Mouse (Mus musculus): ENCODE results near the gene Cc2d1b. TPM values are rescaled to one million over a fixed set of nuclear protein-coding genes. Genes with fewer than 3 reads are reported as not detected.

Gene Cc2d1b
- polyA plus RNA-seq, 2 experiments = 7.2 to 10.1 TPM

DNA sequence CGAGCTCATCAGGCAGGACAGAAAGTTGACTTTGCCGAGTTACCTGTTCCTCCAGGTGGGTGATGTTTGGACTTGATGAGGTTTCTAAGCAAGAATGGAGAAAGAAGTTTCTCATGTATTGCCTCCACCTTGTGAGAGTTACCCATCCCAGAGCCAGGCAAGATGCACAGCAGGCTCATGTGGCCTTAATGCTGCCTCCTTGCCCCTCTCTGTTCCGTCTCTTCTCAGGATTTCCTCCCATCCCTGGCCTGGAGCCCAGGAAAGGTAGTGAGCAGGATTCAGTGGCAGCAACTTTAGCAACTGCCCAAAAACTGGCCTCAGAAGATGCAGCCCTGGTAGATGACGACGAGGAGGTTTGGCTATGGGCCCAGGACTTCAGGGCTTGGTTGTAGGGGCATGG is 7.3 kb downstream of the Cc2d1b start:
- no peak for TF ChIP-seq EP300 (IDR thresholded peaks at IDR 0.05; ENCODE audit: low read depth)
- TF ChIP-seq CTCF (IDR thresholded peaks at IDR 0.05; ENCODE audit: low read depth) = no peak
- Histone ChIP-seq H3K36me3 (replicated peaks; ENCODE audit: control insufficient read depth, insufficient read depth, low read depth) (peaks cover 18% of the 10 kb centered on the region), H3K9me3 (ENCODE audit: control insufficient read depth, low read length) (no peaks in the 10 kb centered on the region), H3K27ac (no peak overlapping the region), H3K4me3 (ENCODE audit: insufficient read depth in 1 of 2, low read depth in 2 of 2, low read length in 2 of 2) (no peak overlapping the region), H3K27me3 (ENCODE audit: control insufficient read depth, insufficient read depth, low read length) (no peaks in the 10 kb centered on the region), H3K9ac (replicated peaks) (no peak overlapping the region), H3K4me2 (ENCODE audit: low read depth) (no peak overlapping the region), H3K4me1 (replicated peaks; ENCODE audit: control insufficient read depth in 2 of 2, insufficient read depth in 2 of 2, low read length in 1 of 2) (no peaks in the 10 kb centered on the region)
- 74% methylated on average over 5 of the region's 5 CpGs for WGBS (ENCODE audit: insufficient replicate concordance)
- no peak for ATAC-seq (ENCODE audit: insufficient read depth)
- DNase-seq (ENCODE audit: low read depth in 3 of 3, low spot score in 3 of 3) = no peak

- Histone ChIP-seq H3K27me3 (ENCODE audit: control insufficient read depth, insufficient read depth, low read length) (no peaks in the 10 kb centered on the region), H3K9me3 (ENCODE audit: control insufficient read depth, low read length) (no peaks in the 10 kb centered on the region), H3K4me1 (replicated peaks; ENCODE audit: control insufficient read depth in 2 of 2, insufficient read depth in 2 of 2, low read length in 1 of 2) (no peaks in the 10 kb centered on the region), H3K4me2 (ENCODE audit: low read depth) (no peak overlapping the region), H3K9ac (replicated peaks) (no peak overlapping the region), H3K27ac (no peak overlapping the region), H3K36me3 (replicated peaks; ENCODE audit: control insufficient read depth, insufficient read depth, low read depth) (peaks cover 18% of the 10 kb centered on the region), H3K4me3 (ENCODE audit: insufficient read depth in 1 of 2, low read depth in 2 of 2, low read length in 2 of 2) (no peak overlapping the region)
- 88% methylated on average over 7 of the region's 7 CpGs for WGBS (ENCODE audit: insufficient replicate concordance)
- no peak for ATAC-seq (ENCODE audit: insufficient read depth)
- TF ChIP-seq EP300 (IDR thresholded peaks at IDR 0.05; ENCODE audit: low read depth) (no peak), CTCF (IDR thresholded peaks at IDR 0.05; ENCODE audit: low read depth) (no peak)
- no peak for DNase-seq (ENCODE audit: low read depth in 3 of 3, low spot score in 3 of 3)
These were observed 9.7 kb downstream of the Cc2d1b start for GRCm38 (mm10) chr4:108629363-108629880.

GRCm38 (mm10) chr4:108630096-108630495 is 10.4 kb downstream of the Cc2d1b start:
- WGBS (ENCODE audit: insufficient replicate concordance) = 80% methylated on average over 9 of the region's 9 CpGs
- no peak for DNase-seq (ENCODE audit: low read depth in 3 of 3, low spot score in 3 of 3)
- peaks cover 18% of the 10 kb centered on the region for H3K36me3 ChIP-seq (replicated peaks; ENCODE audit: control insufficient read depth, insufficient read depth, low read depth)
- TF ChIP-seq CTCF (IDR thresholded peaks at IDR 0.05; ENCODE audit: low read depth) = no peak
- no peak for TF ChIP-seq EP300 (IDR thresholded peaks at IDR 0.05; ENCODE audit: low read depth)
- no peak overlapping the region for H3K27ac ChIP-seq
- H3K27me3 ChIP-seq (ENCODE audit: control insufficient read depth, insufficient read depth, low read length) = no peaks in the 10 kb centered on the region
- H3K9me3 ChIP-seq (ENCODE audit: control insufficient read depth, low read length) = no peaks in the 10 kb centered on the region
- H3K4me2 ChIP-seq (ENCODE audit: low read depth) = no peak overlapping the region
- H3K4me3 ChIP-seq (ENCODE audit: insufficient read depth in 1 of 2, low read depth in 2 of 2, low read length in 2 of 2) = no peak overlapping the region
- ATAC-seq (ENCODE audit: insufficient read depth) = no peak
- H3K4me1 ChIP-seq (replicated peaks; ENCODE audit: control insufficient read depth in 2 of 2, insufficient read depth in 2 of 2, low read length in 1 of 2) = no peaks in the 10 kb centered on the region
- H3K9ac ChIP-seq (replicated peaks) = no peak overlapping the region

DNA sequence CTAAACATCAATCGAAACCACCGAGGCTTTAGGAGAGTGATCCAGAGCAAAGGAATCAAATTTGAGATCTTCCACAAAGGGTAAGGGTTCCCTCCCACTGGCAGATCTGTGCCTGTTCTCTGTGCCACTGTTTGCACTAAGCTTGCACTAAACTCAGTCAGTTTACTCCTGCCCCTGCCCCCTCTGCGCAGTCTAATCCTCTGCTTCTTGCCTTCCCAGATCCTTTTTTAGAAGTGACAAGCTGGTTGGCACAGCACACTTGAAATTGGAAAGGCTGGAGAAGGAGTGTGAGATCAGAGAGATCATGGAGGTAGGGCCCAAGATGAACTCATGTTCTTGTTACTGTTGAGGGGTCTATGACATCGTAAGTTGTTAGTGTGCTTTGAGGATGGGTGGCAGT is 11.9 kb downstream of the Cc2d1b start:
- TF ChIP-seq EP300 (IDR thresholded peaks at IDR 0.05; ENCODE audit: low read depth) = no peak
- no peak for TF ChIP-seq CTCF (IDR thresholded peaks at IDR 0.05; ENCODE audit: low read depth)
- no peaks in the 10 kb centered on the region for H3K27me3 ChIP-seq (ENCODE audit: control insufficient read depth, insufficient read depth, low read length)
- no peak overlapping the region for H3K4me3 ChIP-seq (ENCODE audit: insufficient read depth in 1 of 2, low read depth in 2 of 2, low read length in 2 of 2)
- H3K4me1 ChIP-seq (replicated peaks; ENCODE audit: control insufficient read depth in 2 of 2, insufficient read depth in 2 of 2, low read length in 1 of 2) = no peaks in the 10 kb centered on the region
- no peak for DNase-seq (ENCODE audit: low read depth in 3 of 3, low spot score in 3 of 3)
- no peak overlapping the region for H3K27ac ChIP-seq
- H3K9ac ChIP-seq (replicated peaks) = no peak overlapping the region
- H3K36me3 ChIP-seq (replicated peaks; ENCODE audit: control insufficient read depth, insufficient read depth, low read depth) = peaks cover 10% of the 10 kb centered on the region; the same call in 1 of the 2 replicates
- no peak overlapping the region for H3K4me2 ChIP-seq (ENCODE audit: low read depth)
- WGBS (ENCODE audit: insufficient replicate concordance) = 75% methylated on average over 4 of the region's 4 CpGs
- H3K9me3 ChIP-seq (ENCODE audit: control insufficient read depth, low read length) = no peaks in the 10 kb centered on the region
- ATAC-seq (ENCODE audit: insufficient read depth) = no peak

- ATAC-seq (ENCODE audit: insufficient read depth) (no peak), DNase-seq (ENCODE audit: low read depth in 3 of 3, low spot score in 3 of 3) (no peak)
- H3K9me3 ChIP-seq (ENCODE audit: control insufficient read depth, low read length) = no peaks in the 10 kb centered on the region
- H3K4me1 ChIP-seq (replicated peaks; ENCODE audit: control insufficient read depth in 2 of 2, insufficient read depth in 2 of 2, low read length in 1 of 2) = peaks cover 0 to 7% of the 10 kb centered on the region in 2 experiments; a peak in 2 of 4 replicates
- TF ChIP-seq EP300 (IDR thresholded peaks at IDR 0.05; ENCODE audit: low read depth) (no peak), CTCF (IDR thresholded peaks at IDR 0.05; ENCODE audit: low read depth) (no peak)
- H3K27me3 ChIP-seq (ENCODE audit: control insufficient read depth, insufficient read depth, low read length) = no peaks in the 10 kb centered on the region
- 87% methylated on average over 12 of the region's 12 CpGs for WGBS (ENCODE audit: insufficient replicate concordance)
- H3K36me3 ChIP-seq (replicated peaks; ENCODE audit: control insufficient read depth, insufficient read depth, low read depth) = peaks cover 8% of the 10 kb centered on the region; the same call in 1 of the 2 replicates
- no peak overlapping the region for H3K4me3 ChIP-seq (ENCODE audit: insufficient read depth in 1 of 2, low read depth in 2 of 2, low read length in 2 of 2)
- H3K9ac ChIP-seq (replicated peaks) = no peak overlapping the region
- H3K4me2 ChIP-seq (ENCODE audit: low read depth) = no peak overlapping the region
- no peak overlapping the region for H3K27ac ChIP-seq
These were observed 14.0 kb downstream of the Cc2d1b start for GRCm38 (mm10) chr4:108633703-108634102.

All from liver, embryonic 14.5 days (tissue).